In the genomic region with DNA sequence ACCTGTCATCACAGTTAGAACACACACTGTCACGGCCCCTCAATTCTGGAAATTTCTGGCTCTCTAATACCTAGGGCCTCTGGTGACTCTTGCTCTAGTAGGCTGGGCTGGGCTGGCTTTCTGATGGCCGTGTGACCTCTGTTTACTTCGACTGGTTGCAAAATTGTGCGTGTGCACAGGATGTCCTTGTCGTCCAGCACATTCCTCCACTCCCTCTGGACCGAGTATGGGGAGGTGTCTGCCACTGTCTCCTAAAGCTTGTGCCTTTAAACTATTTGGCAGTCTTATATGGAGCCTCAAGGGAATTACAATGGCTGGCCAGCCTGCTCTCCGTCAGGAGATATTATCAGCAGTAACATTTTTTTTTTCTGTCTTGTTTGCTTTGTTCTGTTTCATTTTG, we compare ENCODE assay signal across 12 mouse cellular contexts. TPM values are rescaled to one million over a fixed set of nuclear protein-coding genes. Genes with fewer than 3 reads are reported as not detected.
DNase-seq lines count a peak whose midpoint lies in the region; ATAC-seq lines count a peak whose summit lies in the region.
"Had no signal": no experiment of that assay in that cellular context is flagged by ENCODE, and none has a peak within 500 bp of the region (broad histone marks: within the 10 kb centered on the region; RNA-seq: fewer than 3 reads in every experiment).

No protein-coding gene starts in this region.

- H3K36me3 ChIP-seq in heart, embryonic 11.5 days (ENCODE audit: control insufficient read depth, insufficient read depth, low read length): no peaks in the 10 kb centered on the region
- H3K36me3 ChIP-seq in liver, embryonic 15.5 days (replicated peaks): no peaks in the 10 kb centered on the region
- no peaks in the 10 kb centered on the region for H3K36me3 ChIP-seq in forebrain, embryonic 15.5 days

- peak; percentile 32 for DNase-seq in gastrocnemius, adult 18-20 months (ENCODE audit: low spot score)
- no peak for DNase-seq in gastrocnemius, postnatal 36 days
- peak; percentile 80 for DNase-seq in adipocyte (ENCODE audit: low spot score)
- no peak for DNase-seq in layer of hippocampus, adult 8-10 months (ENCODE audit: low spot score in 2 of 2)
- no peak for DNase-seq in cerebellum, postnatal 14 days
- DNase-seq: cerebellum, postnatal 10 days; retina, postnatal 1 day; thymus, postnatal 25 days had no signal

- no peak overlapping the region for H3K4me2 ChIP-seq in heart, embryonic 11.5 days
- no peak overlapping the region for H3K4me2 ChIP-seq in liver, embryonic 15.5 days
- no peak overlapping the region for H3K4me2 ChIP-seq in forebrain, embryonic 15.5 days (replicated peaks)

- H3K9ac ChIP-seq in heart, embryonic 11.5 days (ENCODE audit: low read depth, low read length): no peak overlapping the region
- no peak overlapping the region for H3K9ac ChIP-seq in liver, embryonic 15.5 days
- no peak overlapping the region for H3K9ac ChIP-seq in forebrain, embryonic 15.5 days (replicated peaks)

- ATAC-seq in heart, embryonic 11.5 days (replicated peaks; ENCODE audit: insufficient number of reproducible peaks, low FRiP score, low TSS enrichment): no peak
- ATAC-seq in liver, embryonic 15.5 days (ENCODE audit: insufficient read depth): peak; percentile 54; the same call in 1 of the 2 replicates
- no peak for ATAC-seq in forebrain, embryonic 15.5 days (replicated peaks)
- ATAC-seq: inflammation-experienced regulatory T-cells, adult 6 months had no signal

- no peaks in the 10 kb centered on the region for H3K27me3 ChIP-seq in heart, embryonic 11.5 days (ENCODE audit: control insufficient read depth, insufficient read depth, low read length)
- no peaks in the 10 kb centered on the region for H3K27me3 ChIP-seq in liver, embryonic 15.5 days
- H3K27me3 ChIP-seq in forebrain, embryonic 15.5 days: no peaks in the 10 kb centered on the region

- intact Hi-C loops in gastrocnemius, postnatal 36 days (cut with DNase I): no loop called here

- H3K4me3 ChIP-seq in heart, embryonic 11.5 days (ENCODE audit: low read depth, low read length): no peak overlapping the region
- no peak overlapping the region for H3K4me3 ChIP-seq in liver, embryonic 15.5 days (replicated peaks)
- no peak overlapping the region for H3K4me3 ChIP-seq in forebrain, embryonic 15.5 days

- WGBS in heart, embryonic 11.5 days (ENCODE audit: insufficient replicate concordance): 57% methylated on average over 7 of the region's 7 CpGs
- 50% methylated on average over 7 of the region's 7 CpGs for WGBS in liver, embryonic 15.5 days (ENCODE audit: insufficient replicate concordance)
- 84% methylated on average over 7 of the region's 7 CpGs for WGBS in forebrain, embryonic 15.5 days

- H3K9me3 ChIP-seq in heart, embryonic 11.5 days (replicated peaks; ENCODE audit: control insufficient read depth, low read length): no peaks in the 10 kb centered on the region
- no peaks in the 10 kb centered on the region for H3K9me3 ChIP-seq in liver, embryonic 15.5 days (replicated peaks)
- H3K9me3 ChIP-seq in forebrain, embryonic 15.5 days: no peaks in the 10 kb centered on the region

- peaks cover 11% of the 10 kb centered on the region; the same call in 1 of the 2 replicates for H3K4me1 ChIP-seq in heart, embryonic 11.5 days (ENCODE audit: control insufficient read depth, insufficient read depth, low read length)
- H3K4me1 ChIP-seq in liver, embryonic 15.5 days (replicated peaks): 0 out of 2 replicates have a peak, but pooled peaks cover 3% of the 10 kb centered on the region
- H3K4me1 ChIP-seq in forebrain, embryonic 15.5 days: no peaks in the 10 kb centered on the region

- H3K27ac ChIP-seq in heart, embryonic 11.5 days (ENCODE audit: low read depth, low read length): peak overlapping the region; percentile 7; the same call in 1 of the 2 replicates
- no peak overlapping the region for H3K27ac ChIP-seq in liver, embryonic 15.5 days (replicated peaks)
- H3K27ac ChIP-seq in forebrain, embryonic 15.5 days (replicated peaks): no peak overlapping the region

RNA-seq across cellular contexts. Expression of gene Acer2, which starts 23.2 kb away (rescaled TPM):
- total RNA-seq in gastrocnemius, adult 18-20 months (2021): 1 to 10 TPM; 1.1 to 1.9 TPM
- 1 to 10 TPM; 2.0 to 2.4 TPM for total RNA-seq in gastrocnemius, postnatal 36 days (2021)
- 34.1 and 38.3 TPM in 2 replicates for polyA plus RNA-seq in heart, embryonic 11.5 days (2014; fragmentation: Nextera tagmentation; extraction: Ambion mirVana)
- polyA plus RNA-seq in liver, embryonic 15.5 days (2015; fragmentation: Nextera tagmentation; extraction: Ambion mirVana): 5.2 and 7.0 TPM in 2 replicates
- 1 to 10 TPM; 5.9 to 8.1 (median 7.0) TPM for total RNA-seq in layer of hippocampus, adult 8-10 months (2022)
- 10.8 and 11.3 TPM in 2 replicates for polyA plus RNA-seq in forebrain, embryonic 15.5 days (2015; fragmentation: Nextera tagmentation; extraction: Ambion mirVana)

RNA-seq across cellular contexts. Expression of gene Rps6, which starts 40.2 kb away (rescaled TPM):
- 100 to 1,000 TPM; 423 to 439 TPM for total RNA-seq in gastrocnemius, adult 18-20 months (2021)
- 100 to 1,000 TPM; 326 to 382 TPM for total RNA-seq in gastrocnemius, postnatal 36 days (2021)
- 577 and 587 TPM in 2 replicates for polyA plus RNA-seq in heart, embryonic 11.5 days (2014; fragmentation: Nextera tagmentation; extraction: Ambion mirVana)
- polyA plus RNA-seq in liver, embryonic 15.5 days (2015; fragmentation: Nextera tagmentation; extraction: Ambion mirVana): 402 and 431 TPM in 2 replicates
- total RNA-seq in layer of hippocampus, adult 8-10 months (2022): 100 to 1,000 TPM; 398 to 518 (median 456) TPM
- 414 and 432 TPM in 2 replicates for polyA plus RNA-seq in forebrain, embryonic 15.5 days (2015; fragmentation: Nextera tagmentation; extraction: Ambion mirVana)

Comparison
In these comparisons a context has a peak if more than half of its experiments do, and no peak if none do; other contexts are left out.
1. DNase-seq: peak in gastrocnemius, adult 18-20 months (single experiment) and adipocyte (single experiment); none in gastrocnemius, postnatal 36 days (0 of 2), layer of hippocampus, adult 8-10 months (0 of 2) and cerebellum, postnatal 14 days (0 of 2).